Mouse (Mus musculus): Measurements from ENCODE around the gene Flna. TPM values are rescaled to one million over a fixed set of nuclear protein-coding genes. Genes with fewer than 3 reads are reported as not detected.
A peak's percentile ranks its signal among the peaks of the same experiment; 100 is the strongest.

Gene Flna
- 315 and 331 TPM in 2 replicates for polyA plus RNA-seq (2016; fragmentation: Nextera tagmentation; extraction: Ambion mirVana)

DNA sequence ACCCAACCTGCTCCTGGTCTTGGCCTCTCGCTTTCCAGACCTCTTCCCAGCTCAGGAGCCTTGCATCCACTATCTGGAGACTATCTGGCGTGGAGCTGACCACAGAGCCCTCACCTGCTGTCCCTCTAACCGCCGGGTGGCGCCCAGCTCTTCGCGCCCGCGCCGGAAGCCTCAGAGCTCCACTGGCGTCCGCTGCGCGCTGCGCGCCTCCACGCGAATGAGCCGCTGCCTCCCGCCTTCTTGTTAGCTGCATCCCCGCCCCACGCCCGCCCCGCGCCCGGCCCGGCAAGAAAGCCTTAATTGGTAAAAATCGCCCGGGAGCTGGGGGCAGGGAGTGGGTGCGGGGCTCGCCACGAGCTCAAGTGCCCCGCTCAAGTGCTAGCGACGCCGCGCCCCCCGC is at the start of gene Flna:
Gene Flna (minus strand): TSS at position 206 of the 400 bp plus-strand sequence.
- Histone ChIP-seq H3K36me3 (replicated peaks) (no peaks in the 10 kb centered on the region), H3K27ac (replicated peaks) (peak within 1 kb of the TSS; percentile 87), H3K4me3 (peak within 1 kb of the TSS; percentile 61), H3K9me3 (peaks cover 2% of the 10 kb centered on the region; the same call in 1 of the 2 replicates), H3K4me1 (peaks cover 10% of the 10 kb centered on the region), H3K27me3 (replicated peaks; ENCODE audit: low read depth, poor library complexity, severe bottlenecking) (no peaks in the 10 kb centered on the region)
- peak; percentile 73 for DNase-seq (ENCODE audit: low spot score)
- WGBS = 22% methylated on average over 38 of the region's 38 CpGs

DNA sequence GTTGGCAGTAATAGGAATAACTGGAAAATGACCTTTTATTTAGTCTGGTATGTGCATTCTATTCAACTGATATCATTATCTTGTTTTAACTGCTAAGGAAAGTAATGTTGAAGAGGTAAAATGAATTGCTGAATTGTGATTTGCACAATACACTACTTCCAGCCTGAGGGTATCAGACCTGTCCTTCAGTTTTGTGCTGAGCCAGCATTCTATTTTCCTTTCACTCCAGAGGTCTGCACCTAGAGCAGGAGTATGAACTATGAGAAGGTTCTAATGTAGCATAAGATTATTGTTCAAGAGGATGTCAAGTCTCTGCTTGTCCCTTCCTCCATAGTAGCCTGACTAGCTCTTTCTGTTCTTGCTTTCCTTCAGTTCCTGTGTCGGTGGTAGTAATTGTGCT is 48.7 kb upstream of the Flna start:
- 93% methylated on average over 1 of the region's 1 CpGs for WGBS
- no peak for DNase-seq (ENCODE audit: low spot score)
- Histone ChIP-seq H3K4me1 (peaks cover 6% of the 10 kb centered on the region), H3K27ac (replicated peaks) (no peak overlapping the region), H3K9me3 (no peaks in the 10 kb centered on the region), H3K27me3 (replicated peaks; ENCODE audit: low read depth, poor library complexity, severe bottlenecking) (no peaks in the 10 kb centered on the region), H3K4me3 (no peak overlapping the region), H3K36me3 (replicated peaks) (peaks cover 42% of the 10 kb centered on the region)

DNA sequence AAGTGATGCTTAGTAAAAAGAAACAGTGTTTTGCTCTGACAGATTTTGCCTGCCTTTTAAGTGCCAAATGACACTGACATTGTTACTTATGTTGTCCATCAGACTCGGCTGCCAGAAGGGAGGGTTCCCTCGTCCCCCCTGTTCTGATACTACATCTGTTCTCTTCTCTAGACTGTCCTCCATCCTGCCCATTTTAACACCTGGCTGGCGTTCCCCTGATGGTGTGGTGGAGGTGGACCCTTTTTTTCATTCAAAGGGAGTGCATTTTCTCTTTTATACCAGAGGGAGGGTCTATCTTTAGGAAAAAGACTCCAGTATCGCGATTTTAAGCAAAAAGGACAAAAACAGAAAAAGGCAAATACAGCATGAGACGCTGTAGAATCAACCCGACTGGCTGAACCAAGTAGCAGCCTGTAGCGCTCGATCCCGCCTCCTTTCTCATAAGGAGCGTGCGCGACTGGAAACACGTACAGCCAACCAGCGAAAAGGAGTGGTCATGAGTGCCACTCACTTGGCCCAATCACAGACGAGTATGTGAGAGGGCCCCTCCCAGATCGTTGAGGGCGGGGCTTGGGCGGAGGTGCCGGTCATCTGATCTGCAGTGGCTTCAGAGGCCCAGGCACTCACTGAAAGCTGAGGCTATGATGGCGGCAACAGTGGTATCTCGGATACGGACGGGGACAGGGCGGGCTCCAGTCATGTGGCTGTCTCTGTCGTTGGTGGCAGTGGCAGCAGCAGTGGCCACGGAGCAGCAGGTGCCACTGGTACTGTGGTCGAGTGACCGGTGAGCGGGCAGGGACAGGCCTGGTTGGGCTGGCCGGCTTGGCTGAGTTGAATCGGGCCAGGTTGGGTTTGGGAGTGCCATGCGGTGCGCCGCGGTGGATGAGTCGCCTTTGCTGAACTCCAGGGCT is 47.2 kb upstream of the Flna start, which contains the start of gene Atp6ap1:
Gene Atp6ap1 (plus strand): TSS at position 560 of the 911 bp plus-strand sequence.
- Histone ChIP-seq H3K27ac (replicated peaks) (peak within 1 kb of the TSS; percentile 85), H3K27me3 (replicated peaks; ENCODE audit: low read depth, poor library complexity, severe bottlenecking) (no peaks in the 10 kb centered on the region), H3K36me3 (replicated peaks) (peaks cover 27% of the 10 kb centered on the region), H3K4me1 (peaks cover 6% of the 10 kb centered on the region), H3K4me3 (peak within 1 kb of the TSS; percentile 75), H3K9me3 (no peaks in the 10 kb centered on the region)
- peak; percentile 92 for DNase-seq (ENCODE audit: low spot score)
- WGBS = 17% methylated on average over 37 of the region's 37 CpGs

DNA sequence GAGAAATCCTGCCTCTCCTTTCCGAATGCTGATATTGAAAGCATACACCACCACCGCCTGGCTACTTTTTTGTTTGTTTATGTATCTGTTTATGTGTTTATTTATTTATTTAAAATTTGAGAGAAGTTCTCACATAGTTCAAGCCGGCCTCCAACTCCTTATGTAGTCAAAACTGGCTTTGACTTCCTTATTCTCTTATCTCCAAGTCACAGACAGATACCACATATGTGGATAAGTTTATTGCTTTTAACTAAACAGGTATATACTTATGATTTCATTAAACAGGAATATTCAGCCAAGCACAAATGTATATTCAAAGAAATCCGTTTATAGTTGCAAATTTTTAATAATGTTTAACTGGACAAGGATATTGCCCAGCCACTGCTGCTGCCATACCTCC is 43.8 kb upstream of the Flna start:
- Histone ChIP-seq H3K36me3 (replicated peaks) (peaks cover 18% of the 10 kb centered on the region), H3K27ac (replicated peaks) (no peak overlapping the region), H3K9me3 (no peaks in the 10 kb centered on the region), H3K27me3 (replicated peaks; ENCODE audit: low read depth, poor library complexity, severe bottlenecking) (no peaks in the 10 kb centered on the region), H3K4me1 (peaks cover 6% of the 10 kb centered on the region), H3K4me3 (no peak overlapping the region)
- no peak for DNase-seq (ENCODE audit: low spot score)
- 79% methylated on average over 4 of the region's 4 CpGs for WGBS

GRCm38 (mm10) chrX:74283092-74283437 is 33.4 kb upstream of the Flna start:
- H3K27ac ChIP-seq (replicated peaks) = peak overlapping the region; percentile 86
- H3K4me3 ChIP-seq = peak overlapping the region; percentile 73
- peaks cover 7% of the 10 kb centered on the region; the same call in 1 of the 2 replicates for H3K36me3 ChIP-seq (replicated peaks)
- peaks cover 16% of the 10 kb centered on the region for H3K4me1 ChIP-seq
- no peaks in the 10 kb centered on the region; the same call in 1 of the 2 replicates for H3K27me3 ChIP-seq (replicated peaks; ENCODE audit: low read depth, poor library complexity, severe bottlenecking)
- WGBS = 33% methylated on average over 5 of the region's 5 CpGs
- DNase-seq (ENCODE audit: low spot score) = no peak
- H3K9me3 ChIP-seq = no peaks in the 10 kb centered on the region

- no peaks in the 10 kb centered on the region for H3K9me3 ChIP-seq
- no peaks in the 10 kb centered on the region; the same call in 1 of the 2 replicates for H3K27me3 ChIP-seq (replicated peaks; ENCODE audit: low read depth, poor library complexity, severe bottlenecking)
- peak; percentile 86 for DNase-seq (ENCODE audit: low spot score)
- 0 out of 2 replicates have a peak, but pooled peaks cover 3% of the 10 kb centered on the region for H3K36me3 ChIP-seq (replicated peaks)
- H3K27ac ChIP-seq (replicated peaks) = peak overlapping the region; percentile 86
- WGBS = 17% methylated on average over 39 of the region's 39 CpGs
- H3K4me3 ChIP-seq = peak overlapping the region; percentile 73
- peaks cover 16% of the 10 kb centered on the region for H3K4me1 ChIP-seq
Measured at GRCm38 (mm10) chrX:74282395-74283091, 32.9 kb upstream of the Flna start.

GRCm38 (mm10) chrX:74281732-74282394 is 32.2 kb upstream of the Flna start, which contains the start of the genes Taz and Dnase1l1:
TSS of gene Taz (plus strand) at chrX:74281912.
TSS of gene Dnase1l1 (minus strand) at chrX:74282337.
- no peaks in the 10 kb centered on the region; the same call in 1 of the 2 replicates for H3K27me3 ChIP-seq (replicated peaks; ENCODE audit: low read depth, poor library complexity, severe bottlenecking)
- H3K27ac ChIP-seq (replicated peaks) = peak within 1 kb of the TSS; percentile 86
- WGBS = 22% methylated on average over 16 of the region's 16 CpGs
- no peaks in the 10 kb centered on the region for H3K9me3 ChIP-seq
- H3K4me1 ChIP-seq = peaks cover 16% of the 10 kb centered on the region
- H3K4me3 ChIP-seq = peak within 1 kb of the TSS; percentile 73
- DNase-seq (ENCODE audit: low spot score) = peak; percentile 73
- H3K36me3 ChIP-seq (replicated peaks) = no peaks in the 10 kb centered on the region

GRCm38 (mm10) chrX:74281041-74281731 is 31.6 kb upstream of the Flna start:
- peaks cover 16% of the 10 kb centered on the region for H3K4me1 ChIP-seq
- no peak for DNase-seq (ENCODE audit: low spot score)
- 13% methylated on average over 14 of the region's 14 CpGs for WGBS
- peak overlapping the region; percentile 86 for H3K27ac ChIP-seq (replicated peaks)
- H3K27me3 ChIP-seq (replicated peaks; ENCODE audit: low read depth, poor library complexity, severe bottlenecking) = no peaks in the 10 kb centered on the region; the same call in 1 of the 2 replicates
- H3K36me3 ChIP-seq (replicated peaks) = no peaks in the 10 kb centered on the region
- H3K4me3 ChIP-seq = peak overlapping the region; percentile 73
- no peaks in the 10 kb centered on the region for H3K9me3 ChIP-seq

DNA sequence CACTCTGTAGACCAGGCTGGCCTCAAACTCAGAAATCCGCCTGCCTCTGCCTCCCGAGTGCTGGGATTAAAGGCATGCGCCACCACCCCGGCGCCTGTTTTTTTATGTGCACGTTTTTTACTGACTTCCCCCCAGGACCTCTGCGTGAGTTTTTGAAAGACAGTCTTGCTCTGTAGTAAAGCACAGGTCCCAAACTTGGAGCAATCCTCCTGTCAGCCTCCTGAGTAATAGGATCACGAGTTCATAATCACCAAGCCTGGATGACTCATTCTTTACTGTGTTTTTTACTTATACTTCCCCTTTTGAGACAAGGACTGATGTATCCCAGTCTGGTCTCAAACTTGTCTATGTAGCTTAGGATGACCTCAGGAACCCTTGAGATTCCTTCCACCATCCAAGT is 28.3 kb upstream of the Flna start:
- Histone ChIP-seq H3K27me3 (replicated peaks; ENCODE audit: low read depth, poor library complexity, severe bottlenecking) (no peaks in the 10 kb centered on the region; the same call in 1 of the 2 replicates), H3K36me3 (replicated peaks) (peaks cover 7% of the 10 kb centered on the region), H3K9me3 (no peaks in the 10 kb centered on the region), H3K4me3 (no peak overlapping the region), H3K27ac (replicated peaks) (no peak overlapping the region), H3K4me1 (peaks cover 8% of the 10 kb centered on the region)
- WGBS = 76% methylated on average over 8 of the region's 8 CpGs
- no peak for DNase-seq (ENCODE audit: low spot score)

DNA sequence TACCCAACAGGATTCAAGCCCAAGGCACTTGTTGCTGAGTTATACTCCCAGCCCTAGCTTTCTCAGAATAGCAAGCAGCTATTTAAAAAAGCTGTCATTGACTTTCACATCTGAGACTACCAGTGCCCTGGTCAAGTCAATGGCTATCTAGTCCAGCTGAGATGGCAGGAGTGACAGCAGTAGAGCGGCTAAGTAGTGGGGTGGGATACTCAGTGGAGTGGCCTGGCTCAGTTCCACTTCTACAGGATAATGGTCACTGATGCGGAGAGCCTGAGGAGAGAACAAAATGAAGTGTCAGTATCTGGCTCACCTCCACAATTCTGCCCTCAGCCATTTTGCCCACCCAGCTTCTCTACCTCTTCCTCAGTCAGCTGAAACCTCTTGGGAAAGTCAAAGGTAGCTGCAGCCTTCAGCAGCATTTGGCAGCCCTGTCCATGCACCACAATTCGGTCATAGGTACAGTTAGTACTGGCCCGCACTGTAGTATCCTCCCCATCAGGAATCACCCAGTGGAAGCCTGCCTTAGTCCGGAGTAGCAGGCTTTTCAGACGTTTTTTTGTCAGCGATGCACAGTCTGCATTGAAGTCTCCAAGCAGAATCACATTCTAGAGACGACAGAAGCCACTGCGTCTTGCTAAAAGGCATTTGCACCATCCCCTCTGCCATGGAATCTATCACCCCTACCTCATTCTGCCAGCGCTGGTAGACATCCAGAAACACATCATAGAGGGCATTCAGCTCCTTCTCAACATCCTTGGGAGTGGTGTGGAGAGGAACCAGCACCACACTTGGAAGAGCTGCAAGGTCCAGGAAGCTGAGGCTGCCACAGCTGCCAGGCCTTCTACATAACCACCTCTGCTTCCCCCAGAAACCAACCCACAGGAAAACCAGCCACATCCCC is 24.1 kb upstream of the Flna start:
- Histone ChIP-seq H3K4me3 (0 out of 2 replicates have a peak overlapping the region, but pooled peaks have one; percentile 2), H3K27me3 (replicated peaks; ENCODE audit: low read depth, poor library complexity, severe bottlenecking) (no peaks in the 10 kb centered on the region), H3K36me3 (replicated peaks) (peaks cover 18% of the 10 kb centered on the region), H3K9me3 (no peaks in the 10 kb centered on the region), H3K27ac (replicated peaks) (no peak overlapping the region), H3K4me1 (no peaks in the 10 kb centered on the region; the same call in 1 of the 2 replicates)
- peak; percentile 19 for DNase-seq (ENCODE audit: low spot score)
- WGBS = 35% methylated on average over 10 of the region's 10 CpGs

Measured in embryonic facial prominence, embryonic 10.5 days (tissue).